Mouse (Mus musculus): ENCODE measurements around the gene E130308A19Rik. TPM values are rescaled to one million over a fixed set of nuclear protein-coding genes. Genes with fewer than 3 reads are reported as not detected.

The E130308A19Rik gene
- polyA plus RNA-seq (2012; rRNA removed) = 7.6 and 9.7 TPM in 2 replicates

GRCm38 (mm10) chr4:59625998-59626910, at the start of gene E130308A19Rik:
TSS of gene E130308A19Rik (plus strand) at chr4:59626211.

GRCm38 (mm10) chr4:59581314-59582185, 44.5 kb upstream of the E130308A19Rik start, which contains the start of gene Hsdl2:
TSS of gene Hsdl2 (plus strand) at chr4:59581563.

GRCm38 (mm10) chr4:59801489-59801888, 175.5 kb downstream of the E130308A19Rik start, which contains the start of gene Inip:
TSS of gene Inip (minus strand) at chr4:59801589.

GRCm38 (mm10) chr4:59805181-59805967, 179.4 kb downstream of the E130308A19Rik start, which contains the start of gene Snx30:
TSS of gene Snx30 (plus strand) at chr4:59805840.

Other genes with a start within 250 kb of the E130308A19Rik start
- 11.9 and 16.0 TPM in 2 replicates for gene Susd1, start 187.6 kb upstream of the E130308A19Rik start, polyA plus RNA-seq (2012; rRNA removed)
- 48.0 and 57.1 TPM in 2 replicates for gene Ptbp3, start 76.8 kb upstream of the E130308A19Rik start, polyA plus RNA-seq (2012; rRNA removed)
- 11.6 and 14.7 TPM in 2 replicates for gene Hsdl2, start 44.6 kb upstream of the E130308A19Rik start, polyA plus RNA-seq (2012; rRNA removed)
- 9.4 and 9.8 TPM in 2 replicates for gene Inip, start 175.4 kb downstream of the E130308A19Rik start, polyA plus RNA-seq (2012; rRNA removed)
- 2.8 and 5.4 TPM in 2 replicates for gene Snx30, start 179.6 kb downstream of the E130308A19Rik start, polyA plus RNA-seq (2012; rRNA removed)

Data from ovary, adult 2 months (tissue).